Mouse (Mus musculus) spleen, embryonic (tissue): Measurements from ENCODE around the gene Ifit1bl2.
"Not testable (repeated sequence)": the region's sequence is repeated elsewhere in the genome, so short reads cannot be mapped to it uniquely, and the experiment has no call there.

Experiments
- CTCF ChIA-PET: fragments of 350-600 bp; sonication (Branson Sonifier 250); formaldehyde crosslinking; loops from one replicate; lab custom pipeline; 2022; lab: Charles Lee

Ifit1bl2 gene

DNA sequence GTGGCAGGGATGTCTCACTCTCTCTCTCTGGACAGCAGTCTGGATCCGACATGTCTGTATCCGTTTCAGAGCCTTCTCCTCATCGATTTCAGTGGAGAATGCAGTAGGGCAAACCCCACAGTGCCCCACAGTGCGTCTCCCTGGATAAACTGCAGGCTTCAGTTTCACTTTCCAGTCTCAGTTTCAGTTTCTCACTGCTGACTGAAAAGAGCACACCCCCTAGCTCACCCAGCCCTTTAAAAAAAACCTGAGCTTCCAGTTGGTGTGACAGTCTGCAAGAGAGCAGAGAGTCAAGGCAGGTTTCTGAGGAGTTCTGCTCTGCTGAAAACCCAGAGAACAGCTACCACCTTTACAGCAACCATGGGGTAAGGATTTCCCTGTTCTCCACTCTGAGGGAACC is at the start of gene Ifit1bl2, which contains the start of gene Ifit1:
Ifit1bl2 (minus strand) TSS at position 121 of the 400 bp plus-strand sequence.
Ifit1 (plus strand) TSS at position 249 of the 400 bp plus-strand sequence.
- CTCF ChIA-PET = no interaction called here

DNA sequence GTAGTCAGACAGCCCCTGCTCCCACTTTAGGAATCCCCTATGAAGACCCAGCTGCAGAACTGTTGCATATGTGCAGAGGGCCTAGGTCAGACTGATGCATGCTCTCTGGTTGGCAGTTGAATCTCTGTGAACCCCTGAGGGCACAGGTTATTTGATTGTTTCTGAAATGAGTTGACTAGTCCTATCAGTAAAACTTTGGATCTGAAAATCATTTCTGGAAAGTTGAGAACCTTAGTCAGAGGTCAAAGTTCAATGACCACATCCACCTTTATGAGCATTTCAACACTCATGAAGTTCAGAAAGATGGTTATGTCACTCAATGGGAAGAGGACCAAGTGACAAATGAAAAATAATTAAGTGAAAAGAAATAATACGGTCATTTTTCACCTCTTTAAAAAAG is 45.0 kb upstream of the Ifit1bl2 start:
- CTCF ChIA-PET = interaction anchor here (0.6 kb wide), 1 partner anchor 157 kb away, joined by 3 read pairs; no protein-coding TSS in a partner anchor

- CTCF ChIA-PET = interaction anchor here (0.6 kb wide), 1 partner anchor 157 kb away, joined by 3 read pairs; no protein-coding TSS in a partner anchor
Observed at GRCm38 (mm10) chr19:34684857-34685256, 44.3 kb upstream of the Ifit1bl2 start.

DNA sequence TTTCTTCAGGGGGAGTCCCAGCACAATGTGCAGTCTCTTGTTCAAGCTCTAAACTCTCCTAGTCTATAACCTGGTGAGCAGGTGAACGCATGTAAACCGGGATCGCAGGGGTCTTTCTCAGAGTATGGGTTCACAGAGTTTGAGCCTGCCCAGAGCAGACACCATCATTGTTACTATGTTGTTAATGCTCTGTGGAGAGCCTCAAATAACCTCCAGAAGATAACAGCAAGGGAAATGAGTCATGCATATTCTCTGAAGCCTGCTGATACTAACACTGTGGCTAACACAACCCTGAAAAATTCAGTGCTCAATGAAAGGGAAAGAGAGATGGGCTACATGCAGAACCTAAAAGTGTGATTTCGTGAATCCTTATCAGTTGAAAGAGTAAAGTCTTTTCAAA is 37.9 kb upstream of the Ifit1bl2 start:
- CTCF ChIA-PET = no interaction called here

DNA sequence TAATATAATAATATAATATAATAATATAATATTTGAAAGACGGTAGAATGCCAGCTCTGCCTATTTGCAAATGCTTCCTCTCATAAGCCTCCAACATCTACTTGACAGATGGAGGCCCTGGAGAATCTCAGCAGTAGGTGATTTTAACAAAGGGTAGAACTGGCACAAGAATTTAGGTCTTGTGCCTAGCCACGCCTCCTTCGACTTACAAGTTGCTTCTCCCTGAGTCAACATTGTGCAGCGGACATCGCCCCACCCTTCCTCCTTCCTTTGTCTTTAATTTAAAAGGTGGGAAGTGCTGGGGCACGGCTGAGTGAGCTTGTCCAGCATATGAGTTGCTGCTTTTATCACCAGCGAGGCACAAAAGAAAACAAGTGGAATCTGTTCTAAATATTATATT is 32.9 kb upstream of the Ifit1bl2 start:
- CTCF ChIA-PET = no interaction called here

DNA sequence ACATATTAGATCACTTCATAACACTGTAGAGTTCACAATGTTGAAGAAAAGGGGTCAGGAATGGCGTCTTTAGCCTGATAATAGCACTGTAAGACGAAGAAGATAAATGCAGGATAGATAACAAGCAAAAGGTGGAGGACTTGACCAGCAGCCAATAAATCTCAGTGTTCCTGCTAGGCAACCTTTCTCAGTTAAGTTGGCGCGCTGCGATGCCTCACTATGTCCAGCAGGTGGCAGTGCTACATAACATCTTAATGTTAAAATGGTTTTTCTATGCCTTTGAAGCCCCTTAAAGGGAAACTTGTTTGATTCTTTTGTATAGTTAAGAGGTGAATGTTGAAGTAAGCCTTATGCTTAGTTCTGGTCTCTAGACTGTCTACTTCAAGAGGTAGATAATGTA is 25.6 kb upstream of the Ifit1bl2 start:
- CTCF ChIA-PET = no interaction called here

GRCm38 (mm10) chr19:34662740-34663139 is 22.2 kb upstream of the Ifit1bl2 start:
- CTCF ChIA-PET = interaction anchor here (0.6 to 1.0 kb wide), 5 partner anchors 114 to 329 kb away, joined by 3 to 13 read pairs (median 6); no protein-coding TSS in a partner anchor

DNA sequence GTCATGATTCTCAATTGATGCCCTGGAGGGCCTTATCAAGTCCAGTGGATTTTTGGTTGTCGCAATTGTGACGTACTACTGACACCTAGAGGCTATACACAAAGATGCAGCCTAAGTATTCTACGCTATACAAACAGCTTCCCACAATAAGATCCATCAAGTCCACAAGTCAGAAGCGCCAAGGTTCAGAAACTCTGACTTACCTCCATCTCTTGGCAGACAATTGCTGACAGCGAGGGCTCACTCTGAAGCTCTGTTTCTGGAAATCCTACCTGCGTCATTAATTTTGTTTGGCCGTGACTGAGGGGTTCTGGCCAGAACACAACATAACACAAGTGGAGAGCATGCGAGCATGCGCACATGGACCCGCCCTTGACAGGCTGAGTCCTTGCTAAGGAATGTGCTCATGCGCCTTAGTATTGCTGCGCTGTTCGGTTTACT is 21.5 kb upstream of the Ifit1bl2 start:
- CTCF ChIA-PET = no interaction called here

DNA sequence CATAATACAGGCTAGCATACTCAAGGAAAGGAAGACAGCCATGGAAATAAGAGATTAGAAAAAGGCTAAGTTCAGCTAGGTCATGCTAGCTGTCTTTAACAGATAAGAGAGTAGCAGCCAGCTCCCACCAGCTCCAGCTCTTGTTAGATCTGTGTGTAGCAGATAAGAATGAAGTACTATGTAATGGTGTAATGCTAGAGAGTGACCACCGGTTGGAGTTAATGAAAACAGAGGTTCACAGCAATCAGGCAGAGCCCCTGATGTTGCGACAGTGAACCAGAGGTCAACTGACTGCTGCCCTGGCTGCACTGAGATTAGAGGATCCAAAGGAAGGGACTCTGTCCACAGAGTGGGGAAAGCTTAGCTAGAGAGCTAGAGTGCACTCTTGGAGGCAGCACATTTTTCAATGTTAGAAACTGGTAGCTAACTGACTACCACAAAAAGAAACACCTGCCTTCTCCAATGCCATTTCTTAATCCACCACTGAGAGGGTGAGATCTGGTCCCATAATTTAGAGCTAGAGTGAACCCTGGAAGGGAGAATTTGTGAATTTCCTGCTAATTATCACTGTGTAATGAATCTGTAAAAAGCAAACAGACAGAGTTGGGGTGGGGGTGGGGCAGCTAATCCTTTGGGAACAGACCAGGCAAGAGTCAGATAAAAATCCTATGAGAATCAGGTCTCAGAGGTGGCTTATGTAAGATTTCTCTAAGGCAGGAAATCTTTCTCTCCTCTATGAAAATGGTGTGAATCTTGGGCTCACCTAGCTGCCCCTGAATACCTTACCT is 16.2 kb upstream of the Ifit1bl2 start:
- CTCF ChIA-PET = interaction anchor here (0.6 to 0.7 kb wide), 3 partner anchors 107 to 193 kb away, joined by 3 to 12 read pairs (median 5); no protein-coding TSS in a partner anchor

GRCm38 (mm10) chr19:34655227-34655805 is 14.8 kb upstream of the Ifit1bl2 start:
- CTCF ChIA-PET = no interaction called here

- CTCF ChIA-PET = interaction anchor here (0.5 kb wide), 1 partner anchor 498 kb away, joined by 3 read pairs; no protein-coding TSS in a partner anchor
Observed at GRCm38 (mm10) chr19:34650997-34651396, 10.5 kb upstream of the Ifit1bl2 start.

- CTCF ChIA-PET = no interaction called here
Observed at GRCm38 (mm10) chr19:34650276-34650675, 9.7 kb upstream of the Ifit1bl2 start.

GRCm38 (mm10) chr19:34647630-34648029 is 7.1 kb upstream of the Ifit1bl2 start:
- CTCF ChIA-PET = not testable (repeated sequence)

DNA sequence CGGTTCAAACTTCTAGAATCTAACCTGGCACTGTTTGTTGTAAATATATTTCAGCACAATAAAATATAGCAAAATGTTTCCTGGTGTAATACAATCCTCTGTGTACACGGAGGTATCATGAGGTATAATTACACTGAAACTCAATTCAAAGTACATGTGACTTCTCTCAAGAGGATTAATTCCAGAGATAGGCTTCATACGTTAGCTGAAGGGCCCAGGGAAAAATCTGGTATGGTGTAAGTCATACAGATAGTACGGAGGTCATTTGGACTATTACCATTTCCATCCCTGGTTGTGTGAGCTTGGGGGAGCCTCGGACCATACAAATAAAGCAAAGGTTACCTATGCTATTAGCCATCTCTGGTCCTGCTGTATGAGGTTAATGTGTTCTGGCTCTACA is 2.1 kb upstream of the Ifit1bl2 start:
- CTCF ChIA-PET = no interaction called here

GRCm38 (mm10) chr19:34636933-34637557 is 3.5 kb downstream of the Ifit1bl2 start:
- CTCF ChIA-PET = interaction anchor here (0.6 to 2.5 kb wide), 7 partner anchors 87 to 405 kb away, joined by 3 to 23 read pairs (median 3); partner anchors contain the start of gene Ifit2

DNA sequence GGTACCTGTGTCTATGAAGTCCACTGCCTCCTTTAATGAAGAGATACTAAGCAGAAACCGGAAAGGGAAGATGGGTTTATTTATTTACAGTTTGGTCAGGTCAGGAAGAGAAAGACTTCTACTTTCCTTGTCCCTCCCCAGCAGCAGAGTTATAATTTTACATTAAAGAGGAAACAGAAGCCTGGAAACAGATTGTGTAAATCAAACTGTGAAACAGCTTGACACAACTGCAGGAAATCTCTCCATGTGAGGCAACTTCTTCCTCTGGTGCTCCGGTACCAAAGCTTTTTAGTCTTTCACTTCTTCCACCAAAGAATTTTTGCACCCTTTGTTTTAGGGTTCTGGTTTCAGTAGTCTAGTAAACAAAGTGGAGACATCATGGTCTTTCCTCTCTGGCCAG is 7.1 kb downstream of the Ifit1bl2 start:
- CTCF ChIA-PET = interaction anchor here (0.7 kb wide), 1 partner anchor 83 kb away, joined by 4 read pairs; the partner anchor contains the start of gene Ifit2

GRCm38 (mm10) chr19:34631487-34631886 is 9.1 kb downstream of the Ifit1bl2 start:
- CTCF ChIA-PET = no interaction called here

GRCm38 (mm10) chr19:34627496-34627895 is 13.0 kb downstream of the Ifit1bl2 start:
- CTCF ChIA-PET = no interaction called here

GRCm38 (mm10) chr19:34624663-34625062 is 15.9 kb downstream of the Ifit1bl2 start:
- CTCF ChIA-PET = no interaction called here

DNA sequence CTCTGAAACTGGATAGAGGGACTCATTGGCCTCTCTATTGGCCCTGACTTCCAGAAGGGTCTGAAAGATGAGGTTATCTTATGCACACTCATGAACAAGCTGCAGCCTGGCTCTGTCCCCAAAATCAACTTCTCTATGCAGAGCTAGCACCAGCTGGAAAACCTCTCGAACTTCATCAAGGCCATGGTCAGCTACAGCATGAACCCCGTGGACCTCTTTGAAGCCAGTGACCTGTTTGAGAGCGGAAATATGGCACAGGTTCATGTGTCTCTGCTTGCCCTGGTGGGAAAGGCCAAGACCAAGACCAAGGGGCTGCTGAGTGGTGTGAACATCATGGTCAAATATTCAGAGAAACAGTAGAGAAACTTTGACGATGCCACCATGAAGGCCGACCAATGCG is 16.8 kb downstream of the Ifit1bl2 start:
- CTCF ChIA-PET = no interaction called here

GRCm38 (mm10) chr19:34620871-34621270 is 19.7 kb downstream of the Ifit1bl2 start:
- CTCF ChIA-PET = no interaction called here
